Mouse (Mus musculus): Measurements from ENCODE around the gene Erich6b. TPM values are rescaled to one million over a fixed set of nuclear protein-coding genes. Genes with fewer than 3 reads are reported as not detected.

Erich6b gene
- total RNA-seq (2021) = not detected

GRCm38 (mm10) chr14:75642080-75642479 is at the start of gene Erich6b:
Gene Erich6b (plus strand): TSS chr14:75642259.
- DNase-seq = no peak

GRCm38 (mm10) chr14:75592978-75593377 is 49.1 kb upstream of the Erich6b start, which contains the start of gene Spert:
Gene Spert (minus strand): TSS chr14:75593116.
- DNase-seq = no peak

GRCm38 (mm10) chr14:75609176-75609575 is 32.9 kb upstream of the Erich6b start:
- DNase-seq = no peak

- DNase-seq = no peak
Observed at GRCm38 (mm10) chr14:75616375-75616774, 25.7 kb upstream of the Erich6b start.

- DNase-seq = no peak
Observed at GRCm38 (mm10) chr14:75622984-75623383, 19.1 kb upstream of the Erich6b start.

- no peak for DNase-seq
Observed at GRCm38 (mm10) chr14:75628870-75629269, 13.2 kb upstream of the Erich6b start.

GRCm38 (mm10) chr14:75635350-75635749 is 6.7 kb upstream of the Erich6b start:
- peak; percentile 31 to 35 for DNase-seq

GRCm38 (mm10) chr14:75636107-75636506 is 6.0 kb upstream of the Erich6b start:
- DNase-seq = no peak

- no peak for DNase-seq
Observed at GRCm38 (mm10) chr14:75637641-75638040, 4.4 kb upstream of the Erich6b start.

GRCm38 (mm10) chr14:75640846-75641245 is 1.2 kb upstream of the Erich6b start:
- no peak for DNase-seq

GRCm38 (mm10) chr14:75641369-75641768 is 690 bp upstream of the Erich6b start:
- DNase-seq = no peak

- DNase-seq = no peak
Observed at GRCm38 (mm10) chr14:75645461-75645860, 3.4 kb downstream of the Erich6b start.

- no peak for DNase-seq
Observed at GRCm38 (mm10) chr14:75646060-75646459, 4.0 kb downstream of the Erich6b start.

- DNase-seq = no peak
Observed at GRCm38 (mm10) chr14:75646968-75647829, 5.1 kb downstream of the Erich6b start.

GRCm38 (mm10) chr14:75660936-75661335 is 18.9 kb downstream of the Erich6b start:
- DNase-seq = no peak

- no peak for DNase-seq
Observed at GRCm38 (mm10) chr14:75661548-75661947, 19.5 kb downstream of the Erich6b start.

GRCm38 (mm10) chr14:75665430-75666180 is 23.5 kb downstream of the Erich6b start:
- no peak for DNase-seq

- no peak for DNase-seq
Observed at GRCm38 (mm10) chr14:75669085-75669645, 27.1 kb downstream of the Erich6b start.

- DNase-seq = no peak
Observed at GRCm38 (mm10) chr14:75676316-75676715, 34.3 kb downstream of the Erich6b start.

GRCm38 (mm10) chr14:75690428-75690827 is 48.4 kb downstream of the Erich6b start:
- DNase-seq = no peak

- DNase-seq = no peak
Observed at GRCm38 (mm10) chr14:75696096-75696495, 54.0 kb downstream of the Erich6b start.

GRCm38 (mm10) chr14:75697928-75698327 is 55.9 kb downstream of the Erich6b start:
- no peak for DNase-seq

GRCm38 (mm10) chr14:75706647-75707046 is 64.6 kb downstream of the Erich6b start:
- DNase-seq = no peak

Data from layer of hippocampus, postnatal 36 days (tissue).